Mouse (Mus musculus) yolk sac, embryonic 10.5 days (tissue): Measurements from ENCODE around the gene Cebpe.

ENCODE experiments used
- DNase-seq: peaks from one replicate; pipeline ENCODE4 v3.0.0-alpha.2; 2017; ENCODE audit warnings: low spot score

The Cebpe gene

DNA sequence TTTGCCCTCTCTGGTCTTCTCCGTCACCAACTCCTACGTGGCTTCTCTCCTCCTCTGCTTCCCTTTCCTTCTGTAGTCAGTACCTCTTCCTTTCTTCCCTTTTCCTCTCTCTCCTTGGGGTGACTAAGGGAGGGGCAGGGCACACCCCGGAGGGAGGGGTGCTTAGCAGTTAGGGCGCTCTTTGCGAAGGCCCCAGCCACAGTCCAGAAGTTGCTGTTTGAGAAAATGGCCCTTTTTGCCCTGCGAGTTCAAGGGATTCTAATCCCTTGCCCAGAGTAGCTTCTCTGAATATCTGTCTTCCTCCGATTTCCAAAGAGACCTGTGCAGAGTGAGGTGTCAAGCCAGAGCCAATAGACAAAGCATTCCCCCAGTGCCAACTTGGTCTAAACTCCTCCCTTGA, at the start of gene Cebpe:
Gene Cebpe (minus strand): TSS at position 101 of the 400 bp plus-strand sequence.
- DNase-seq: no peak

DNA sequence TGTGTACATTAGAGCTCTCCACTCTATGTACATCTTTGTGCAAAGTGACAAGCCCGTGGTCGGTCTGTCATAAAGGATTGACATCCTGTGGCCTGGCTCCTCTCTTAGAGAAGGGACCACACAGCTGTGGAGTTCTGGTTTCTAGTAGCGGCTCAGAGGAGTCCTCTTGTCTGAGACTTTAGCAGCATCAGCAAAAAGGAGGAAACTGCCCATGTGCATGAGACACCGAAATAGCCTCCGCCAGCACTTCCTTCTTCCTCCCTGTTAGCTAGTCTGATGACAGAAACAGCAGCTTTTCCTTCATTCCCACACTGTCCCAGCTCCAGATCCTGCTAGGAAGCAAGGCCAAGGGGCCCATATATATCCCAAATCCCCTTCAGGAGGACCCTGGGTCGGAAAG, 44.4 kb upstream of the Cebpe start:
- DNase-seq: no peak

DNA sequence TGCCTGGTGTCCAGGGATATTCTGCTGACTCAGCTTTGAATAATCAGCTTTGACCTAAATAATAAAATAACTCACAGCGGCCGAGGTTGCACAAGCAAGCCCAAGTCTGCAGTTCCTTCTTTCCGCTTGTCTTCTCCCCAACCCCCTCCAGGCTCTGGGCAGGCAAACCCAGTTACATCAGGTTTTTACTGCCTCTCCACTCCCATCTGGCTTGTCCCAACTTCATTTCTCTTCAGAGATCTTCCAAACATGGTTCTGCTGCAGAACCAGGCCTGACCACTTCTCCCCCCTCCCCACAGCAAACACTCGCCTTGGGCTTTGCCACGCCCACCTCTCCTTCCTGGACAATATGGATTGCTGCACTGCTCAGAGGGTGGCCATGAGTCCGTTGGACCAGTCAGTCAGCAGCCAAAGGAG, 42.6 kb upstream of the Cebpe start:
- peak; percentile 73 for DNase-seq

DNA sequence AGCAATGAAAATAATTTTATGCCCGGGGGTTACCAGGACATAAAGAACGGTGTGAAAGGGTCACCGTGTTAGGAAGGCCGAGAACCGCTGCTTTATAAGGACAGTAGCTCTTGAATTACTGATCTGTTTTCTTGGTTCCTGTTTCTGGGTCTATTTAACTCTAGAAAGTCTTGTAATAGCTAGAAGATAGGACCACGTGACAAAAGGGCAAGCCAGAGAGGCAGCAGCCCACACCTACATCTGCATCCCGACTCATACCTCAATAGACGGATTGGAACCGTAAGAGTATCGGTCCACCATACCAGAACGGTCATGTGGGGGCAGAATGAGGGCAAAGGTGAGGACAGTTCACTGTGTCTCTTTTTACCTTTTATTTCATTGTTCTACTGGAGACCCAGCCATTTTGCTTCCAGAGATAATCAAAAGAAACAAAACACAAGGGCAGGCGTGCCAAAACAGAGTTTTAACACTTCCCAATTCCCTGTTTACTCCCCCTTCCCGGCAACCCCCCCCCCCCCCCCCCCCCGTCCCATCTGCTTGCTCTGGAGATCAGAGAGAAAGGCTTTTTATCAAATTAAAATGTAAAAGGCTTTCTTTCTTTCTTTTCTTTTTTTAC, 42.1 kb upstream of the Cebpe start:
- no peak for DNase-seq

DNA sequence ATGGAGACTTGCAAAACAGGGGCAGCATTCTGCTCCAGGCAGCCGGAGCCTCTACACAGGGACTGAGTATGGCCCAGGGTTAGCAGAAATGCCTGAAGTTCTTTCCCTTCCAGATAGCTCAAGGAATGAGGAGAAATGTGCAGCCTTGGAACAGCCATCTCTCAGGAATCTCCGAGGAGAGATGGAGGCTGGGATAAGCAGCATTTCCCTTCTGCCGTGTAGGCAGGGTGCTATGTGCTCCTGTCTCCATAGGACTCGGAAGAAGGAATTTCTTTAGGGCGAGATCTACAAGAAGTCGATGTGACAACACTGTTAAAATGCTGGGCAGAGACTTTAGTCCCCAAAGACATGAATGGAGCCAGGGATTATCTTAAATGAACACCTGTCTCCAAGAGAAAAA, 41.0 kb upstream of the Cebpe start:
- DNase-seq: no peak

DNA sequence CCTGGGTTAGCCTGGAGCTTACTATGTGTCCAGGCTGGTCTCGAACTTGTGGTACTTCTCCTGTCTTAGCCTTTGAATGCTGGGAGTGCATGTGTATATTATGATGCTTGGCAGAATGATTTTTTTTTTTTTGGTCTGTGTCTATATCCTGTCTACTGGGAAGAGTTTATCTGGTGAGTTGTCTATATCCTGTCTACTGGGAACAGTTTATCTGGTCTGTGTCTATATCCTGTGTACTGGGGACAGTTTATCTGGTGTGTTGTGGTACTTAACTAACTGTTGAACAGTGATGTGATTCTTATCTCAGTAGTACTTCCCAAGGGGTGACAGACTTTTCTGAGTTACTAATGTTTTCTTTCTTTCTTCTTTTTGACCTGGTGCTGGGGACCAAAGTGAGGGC, 39.8 kb upstream of the Cebpe start:
- no peak for DNase-seq

DNA sequence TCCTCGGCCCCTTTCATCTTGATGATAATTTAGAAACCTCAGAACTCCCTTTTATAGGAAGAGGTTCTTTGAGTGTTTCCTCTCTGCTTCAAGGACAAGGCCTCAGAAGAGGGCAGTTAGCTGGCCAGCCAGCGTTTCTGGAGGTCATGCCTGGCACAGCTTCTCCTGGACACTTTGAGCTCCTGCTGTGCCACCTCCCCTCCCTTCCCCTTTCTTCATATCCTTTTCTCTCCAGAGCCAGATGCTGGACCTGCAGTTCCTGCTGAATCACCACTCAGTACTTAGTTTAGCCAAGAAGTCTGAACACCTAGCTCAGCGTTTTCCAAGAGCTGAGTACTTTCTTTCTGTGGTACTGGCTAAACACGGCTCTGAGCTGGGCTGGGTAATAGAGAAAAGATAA, 37.3 kb upstream of the Cebpe start:
- no peak for DNase-seq

DNA sequence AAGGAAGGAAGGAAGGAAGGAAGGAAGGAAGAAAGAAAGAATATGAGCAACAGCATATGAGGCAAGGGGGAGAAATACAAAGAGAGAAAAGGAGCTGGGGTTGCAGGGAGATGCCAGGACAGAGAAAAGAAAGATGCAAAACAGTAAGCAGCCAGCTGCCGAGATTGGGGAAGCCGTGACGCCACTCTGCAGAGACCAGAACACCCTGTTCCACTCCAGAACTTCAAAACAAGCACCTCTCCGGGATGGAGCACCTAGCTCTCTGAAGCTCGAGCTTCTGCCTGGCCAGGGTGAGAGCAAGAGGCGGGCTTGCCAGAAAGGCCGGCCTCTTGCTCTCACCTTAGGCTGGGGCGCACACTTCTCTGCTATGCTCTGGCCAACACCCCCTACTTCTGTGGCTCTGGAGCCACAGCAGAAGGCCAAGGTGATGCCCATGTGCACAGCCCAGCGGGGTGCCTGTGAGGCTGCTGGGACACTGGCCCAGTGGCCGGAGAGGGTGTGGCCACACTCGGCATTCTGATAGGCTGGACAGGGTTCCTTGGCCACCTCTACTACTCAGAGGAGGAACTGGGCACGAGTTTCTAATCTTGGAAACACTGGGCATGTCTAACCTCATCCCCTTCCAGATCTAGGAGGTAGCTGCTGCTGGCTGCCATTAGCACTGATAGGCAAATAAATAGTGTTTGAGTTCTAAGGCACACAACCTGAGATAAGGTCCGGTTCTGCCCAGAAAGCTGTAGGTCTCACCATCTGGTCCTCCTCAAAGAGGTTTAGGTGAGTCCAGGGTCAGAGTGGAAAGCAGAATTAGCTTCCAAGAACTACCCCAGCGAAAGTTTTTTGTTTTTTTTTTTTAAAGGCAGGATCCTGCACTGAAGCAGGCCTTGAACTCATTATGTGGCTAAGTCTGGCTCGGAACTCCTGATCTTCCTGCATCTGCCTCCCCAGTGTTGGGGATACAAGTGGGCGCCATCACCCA, 36.3 kb upstream of the Cebpe start:
- DNase-seq: no peak

DNA sequence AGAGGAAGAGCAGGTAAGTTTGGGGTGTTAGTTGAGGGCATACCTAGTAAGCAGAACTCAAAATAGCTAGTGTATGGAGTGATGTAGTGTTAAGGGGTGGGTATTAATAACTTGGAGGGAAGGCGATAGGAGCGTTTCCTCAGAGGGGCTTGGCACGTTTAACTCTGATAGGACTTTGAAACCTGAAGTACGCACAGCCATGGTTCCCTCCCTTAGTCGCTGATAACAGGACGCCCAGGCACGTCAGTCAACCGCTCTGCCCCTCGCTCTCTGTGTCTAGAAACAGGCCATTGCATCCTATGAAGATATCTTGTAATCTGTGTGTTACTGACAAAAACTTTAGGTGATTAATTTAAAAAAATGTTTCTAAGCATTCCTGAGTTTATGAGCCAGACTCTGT, 34.1 kb upstream of the Cebpe start:
- peak; percentile 39 for DNase-seq

DNA sequence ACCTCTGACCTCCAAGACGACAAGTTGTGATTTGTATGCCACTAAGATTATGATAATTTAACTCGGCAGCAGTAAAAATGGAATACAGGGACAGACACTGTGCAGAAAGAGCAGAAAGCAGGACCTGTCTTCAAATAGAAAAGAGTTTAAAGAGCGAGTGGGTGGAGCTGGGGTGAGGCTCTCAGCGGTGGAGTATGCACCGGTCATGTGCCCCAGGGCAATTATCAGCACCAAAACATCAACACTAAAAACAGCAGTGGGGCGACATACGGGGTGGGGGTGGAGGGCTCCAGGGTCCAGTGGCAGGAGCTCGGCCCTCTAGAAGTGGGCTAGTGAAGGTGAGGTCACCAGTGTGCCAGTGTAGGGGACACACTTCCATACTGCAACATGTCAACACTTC, 32.5 kb upstream of the Cebpe start:
- peak; percentile 48 for DNase-seq

DNA sequence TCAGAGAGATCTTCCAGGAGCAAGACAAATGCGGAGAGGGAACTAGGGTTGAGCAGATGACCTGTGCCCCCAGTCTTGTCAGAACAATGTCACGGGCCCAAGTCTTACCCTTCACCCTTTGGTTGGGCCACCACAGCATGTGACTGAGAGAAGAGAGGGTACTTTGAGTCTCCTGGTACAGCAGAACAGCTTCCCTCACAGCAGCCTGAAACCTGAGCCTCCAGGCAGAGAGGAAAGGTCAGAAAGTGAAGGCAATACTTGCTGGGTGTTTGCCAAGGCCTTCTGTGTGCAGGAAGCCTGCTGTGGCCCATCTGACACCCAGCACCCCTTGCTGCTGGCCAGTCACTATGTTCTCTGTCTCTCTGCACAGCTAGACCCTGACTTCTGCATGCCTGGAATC, 30.4 kb upstream of the Cebpe start:
- peak; percentile 88 for DNase-seq

DNA sequence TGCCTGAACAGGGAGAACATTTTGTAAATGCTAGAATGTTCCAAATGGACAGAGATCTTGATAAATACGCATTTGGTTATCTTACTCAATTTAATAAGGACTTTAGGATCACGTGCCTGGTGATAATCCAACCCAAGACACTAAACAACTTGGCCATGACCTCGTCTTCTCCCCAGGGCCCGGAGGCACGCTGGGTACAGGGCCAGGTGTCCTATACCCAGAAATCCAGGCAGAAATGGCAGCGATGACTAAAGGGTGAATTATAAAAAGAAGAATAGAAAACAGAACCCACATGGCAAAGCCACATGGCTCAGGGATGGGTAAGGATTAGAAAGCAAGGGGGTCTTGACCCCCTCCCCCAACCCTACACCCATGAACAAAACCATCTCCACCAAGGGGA, 29.7 kb upstream of the Cebpe start:
- no peak for DNase-seq

DNA sequence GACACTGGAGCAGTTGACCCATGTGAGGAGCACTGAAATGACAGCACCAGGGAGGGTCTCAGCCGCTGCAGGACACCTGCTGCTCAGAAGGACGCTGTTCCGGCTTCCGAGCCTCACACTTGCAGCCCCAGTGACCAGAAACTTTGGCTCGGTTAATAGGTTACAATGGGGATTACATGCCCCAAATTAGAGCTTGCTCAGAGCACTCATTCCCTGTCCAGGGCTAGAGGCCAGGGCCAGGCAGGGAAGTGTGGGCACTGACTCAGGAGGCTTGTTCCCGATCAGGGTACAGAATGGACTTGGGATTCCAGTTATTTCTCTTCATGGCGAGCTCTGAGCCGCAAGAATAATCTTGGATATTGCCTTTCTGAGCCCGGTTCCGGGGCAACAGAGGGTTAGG, 25.7 kb upstream of the Cebpe start:
- no peak for DNase-seq

DNA sequence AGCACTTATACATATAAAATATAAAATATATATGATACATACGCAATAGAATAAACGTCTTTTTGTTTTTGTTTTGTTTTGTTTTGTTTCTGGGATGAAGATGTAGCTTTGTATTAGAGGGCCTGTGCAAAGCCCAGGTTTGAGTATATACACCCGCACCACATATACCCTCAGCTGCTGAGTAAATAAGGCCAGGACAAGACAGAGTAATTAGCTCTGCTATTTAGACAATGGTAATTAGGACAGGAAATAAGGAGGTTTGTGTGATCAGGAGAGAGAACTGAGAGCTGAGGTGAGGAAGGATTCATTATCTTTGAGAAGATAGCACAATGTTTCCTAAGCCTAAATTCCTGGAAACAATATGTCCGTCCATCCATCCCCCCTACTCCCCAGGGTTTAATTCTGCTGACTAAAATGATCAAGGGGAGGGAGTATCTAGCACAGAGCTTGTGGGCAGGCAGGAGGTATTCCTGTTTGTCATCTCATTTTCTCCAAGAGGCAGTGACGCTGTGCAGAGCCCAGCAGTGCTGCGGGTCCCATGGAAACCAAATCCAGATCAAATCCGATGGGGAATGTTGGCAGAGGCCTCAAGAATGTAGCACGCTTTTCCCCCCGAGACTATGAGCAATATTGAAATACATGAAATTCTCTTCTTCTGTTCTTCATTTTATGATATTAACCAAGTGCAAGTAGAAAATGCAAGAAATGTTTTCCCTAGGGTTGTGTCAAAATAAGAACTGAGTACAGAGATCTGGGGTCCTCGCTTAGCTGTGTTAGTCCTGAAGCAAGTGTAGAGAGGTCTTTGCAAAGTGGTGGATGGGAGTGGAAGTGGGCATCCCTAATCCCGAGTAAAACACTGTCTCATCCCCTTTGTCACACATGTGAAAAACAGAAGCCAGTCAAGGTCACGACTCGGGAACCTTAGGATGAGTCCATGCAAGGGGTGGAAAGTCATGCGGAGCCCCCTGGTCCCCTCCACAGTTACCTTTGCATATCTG, 24.9 kb upstream of the Cebpe start:
- DNase-seq: no peak

DNA sequence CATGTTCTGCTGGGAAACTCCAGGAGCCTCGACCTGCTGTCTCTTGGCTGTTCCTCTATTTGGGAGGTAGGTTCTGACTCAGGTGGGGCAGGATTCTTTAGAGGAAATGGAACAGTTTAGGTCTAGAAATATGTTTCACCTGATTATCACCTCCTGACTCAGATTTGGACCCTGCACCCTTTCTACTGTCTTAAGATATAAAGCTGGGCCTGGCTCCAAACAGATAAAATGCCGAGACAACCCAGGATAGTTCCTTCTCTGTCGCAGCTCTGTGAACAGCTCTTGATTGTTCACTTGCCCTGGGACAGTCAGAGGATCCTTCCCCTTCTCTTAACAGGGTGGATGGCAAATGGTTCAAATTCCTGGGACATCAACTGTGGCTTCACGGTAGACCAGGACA, 23.2 kb upstream of the Cebpe start:
- DNase-seq: no peak

DNA sequence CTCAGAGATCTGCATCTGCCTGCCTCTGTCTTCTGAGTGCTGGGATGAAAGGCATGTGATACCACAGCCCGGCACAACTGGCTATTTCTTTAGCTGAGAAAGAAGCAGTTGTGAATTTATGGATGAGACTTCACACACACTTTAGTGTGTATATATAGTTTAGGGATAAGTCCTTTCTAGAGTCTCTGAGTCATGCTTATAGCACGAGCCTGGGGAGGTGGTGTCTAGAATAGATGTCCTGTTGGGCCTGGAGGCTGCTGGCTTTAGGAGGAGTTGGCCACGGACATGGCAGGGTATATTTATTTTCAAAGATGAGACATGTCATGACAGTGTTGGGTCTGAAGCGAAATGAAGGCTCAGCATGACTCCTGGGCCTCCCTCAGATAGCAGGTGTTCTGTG, 22.0 kb upstream of the Cebpe start:
- no peak for DNase-seq

DNA sequence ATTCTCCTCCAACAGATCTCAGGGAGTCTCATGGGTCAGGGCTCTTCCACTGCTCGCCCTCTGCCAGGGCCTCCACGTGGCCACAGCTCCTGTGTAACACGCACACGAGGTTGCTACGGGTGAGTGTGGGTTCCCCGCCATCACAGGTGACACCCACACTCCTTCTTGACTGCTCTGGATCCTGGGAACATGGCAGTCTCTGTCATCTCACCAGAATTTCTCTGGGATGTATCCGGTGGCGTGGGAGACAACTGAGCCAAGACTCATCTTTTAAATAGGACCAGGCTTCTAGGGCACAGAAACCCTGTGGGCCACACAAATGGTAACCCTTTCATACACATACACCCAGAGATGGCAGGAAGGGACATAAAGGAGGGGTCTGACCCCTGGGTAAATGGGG, 20.2 kb upstream of the Cebpe start:
- DNase-seq: no peak

DNA sequence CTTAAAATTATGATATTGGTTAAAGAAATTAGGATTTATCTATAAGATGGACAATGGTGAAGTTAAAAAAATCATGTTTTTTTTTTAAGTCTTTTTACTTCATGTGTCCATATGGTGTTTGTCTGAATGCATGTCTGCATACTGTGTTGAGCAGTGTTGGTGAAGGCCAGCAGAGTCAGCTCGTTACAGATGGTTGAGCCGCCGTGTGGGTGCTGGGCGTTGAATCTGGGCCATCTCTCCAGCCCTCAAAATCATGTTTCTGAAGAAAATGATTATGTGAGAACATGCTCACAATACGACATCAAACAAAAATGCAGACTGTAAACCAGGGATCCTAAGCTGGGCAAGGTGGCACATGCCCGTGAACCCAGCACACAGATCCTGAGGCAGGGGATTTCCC, 18.3 kb upstream of the Cebpe start:
- no peak for DNase-seq

DNA sequence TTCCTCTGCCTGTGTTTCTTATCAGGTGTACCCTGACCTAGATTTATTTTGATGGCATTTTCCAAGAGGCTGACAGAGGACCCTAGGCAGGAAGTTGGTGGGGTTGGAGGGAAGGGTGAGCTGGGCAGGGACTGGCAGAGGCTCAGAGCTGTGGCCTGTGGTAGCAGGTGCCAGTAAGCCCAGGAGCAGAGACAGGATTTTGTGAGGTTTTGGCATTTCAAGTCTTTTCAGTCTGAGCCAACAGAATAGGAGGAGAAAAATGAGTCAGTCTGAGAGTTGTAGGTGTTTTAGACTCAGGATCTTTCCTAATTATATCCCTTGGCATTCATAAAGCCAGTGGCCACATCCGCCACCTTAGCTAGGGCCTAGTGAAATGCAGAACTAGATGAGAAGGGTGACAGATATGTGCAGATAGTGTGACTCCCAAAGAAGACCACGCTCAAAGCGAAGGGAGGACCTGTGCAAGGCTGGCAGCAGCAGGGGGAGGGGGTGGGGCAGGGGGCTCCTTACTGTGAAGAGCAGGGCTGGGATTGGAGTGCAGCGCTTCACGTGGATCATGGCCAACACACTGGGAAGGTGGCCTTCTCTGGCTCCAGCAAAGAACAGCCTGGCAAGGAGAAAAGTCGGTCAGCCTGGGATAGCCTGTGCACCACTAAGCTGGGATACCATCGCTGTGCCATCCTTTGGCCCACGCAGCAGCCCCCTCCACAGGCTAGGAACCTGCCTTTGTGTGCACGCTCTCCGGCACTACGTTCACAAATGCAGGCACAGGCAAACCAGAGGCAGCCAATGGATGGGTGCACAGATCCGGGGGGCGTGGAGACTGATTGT, 17.1 kb upstream of the Cebpe start:
- DNase-seq: no peak

DNA sequence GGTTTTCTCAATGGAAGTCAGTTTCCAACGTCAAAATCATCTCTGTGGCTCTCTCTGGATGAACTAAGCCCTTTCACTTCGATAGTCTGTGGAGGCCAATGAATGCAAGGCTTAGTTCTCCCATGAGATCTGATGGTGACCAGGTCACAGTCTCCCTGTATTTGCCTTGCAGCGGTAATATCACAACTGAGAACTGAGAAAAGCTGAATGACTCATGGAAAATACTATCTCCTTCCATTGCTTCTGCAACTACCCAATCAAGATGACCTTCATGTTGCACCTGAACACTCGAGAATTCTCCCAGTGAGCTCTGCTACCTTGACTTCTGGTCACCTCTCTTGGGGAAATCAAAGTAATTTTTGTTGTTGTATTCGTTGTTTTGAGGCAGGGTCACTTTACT, 15.6 kb upstream of the Cebpe start:
- no peak for DNase-seq

DNA sequence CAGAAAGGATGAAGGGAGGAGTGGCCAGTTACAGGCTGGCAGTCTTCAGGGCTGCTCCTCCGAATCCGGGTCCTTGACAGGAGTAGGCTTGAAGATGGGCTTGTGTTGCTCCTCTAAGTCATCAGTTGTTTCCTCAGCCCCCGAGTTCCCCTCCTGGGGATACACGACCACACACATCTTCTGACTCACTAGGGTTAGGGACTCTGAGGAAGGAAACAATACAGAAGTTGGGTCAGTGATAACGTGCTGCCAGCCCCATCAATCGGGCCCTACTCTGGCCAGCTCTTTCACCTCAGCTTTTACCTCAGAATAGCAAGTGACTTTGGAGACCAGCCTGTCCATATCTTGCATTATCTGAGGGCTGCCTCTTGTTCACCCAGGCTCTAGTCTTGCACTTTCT, 12.1 kb upstream of the Cebpe start:
- DNase-seq: no peak
